Mouse (Mus musculus) ovary, postnatal 14 days (tissue): ENCODE results near the gene Nrap.

ENCODE experiments used
- DNase-seq: peaks from one replicate; pipeline ENCODE4 v3.0.0; 2022; ENCODE audit warnings: low spot score

The Nrap gene

DNA sequence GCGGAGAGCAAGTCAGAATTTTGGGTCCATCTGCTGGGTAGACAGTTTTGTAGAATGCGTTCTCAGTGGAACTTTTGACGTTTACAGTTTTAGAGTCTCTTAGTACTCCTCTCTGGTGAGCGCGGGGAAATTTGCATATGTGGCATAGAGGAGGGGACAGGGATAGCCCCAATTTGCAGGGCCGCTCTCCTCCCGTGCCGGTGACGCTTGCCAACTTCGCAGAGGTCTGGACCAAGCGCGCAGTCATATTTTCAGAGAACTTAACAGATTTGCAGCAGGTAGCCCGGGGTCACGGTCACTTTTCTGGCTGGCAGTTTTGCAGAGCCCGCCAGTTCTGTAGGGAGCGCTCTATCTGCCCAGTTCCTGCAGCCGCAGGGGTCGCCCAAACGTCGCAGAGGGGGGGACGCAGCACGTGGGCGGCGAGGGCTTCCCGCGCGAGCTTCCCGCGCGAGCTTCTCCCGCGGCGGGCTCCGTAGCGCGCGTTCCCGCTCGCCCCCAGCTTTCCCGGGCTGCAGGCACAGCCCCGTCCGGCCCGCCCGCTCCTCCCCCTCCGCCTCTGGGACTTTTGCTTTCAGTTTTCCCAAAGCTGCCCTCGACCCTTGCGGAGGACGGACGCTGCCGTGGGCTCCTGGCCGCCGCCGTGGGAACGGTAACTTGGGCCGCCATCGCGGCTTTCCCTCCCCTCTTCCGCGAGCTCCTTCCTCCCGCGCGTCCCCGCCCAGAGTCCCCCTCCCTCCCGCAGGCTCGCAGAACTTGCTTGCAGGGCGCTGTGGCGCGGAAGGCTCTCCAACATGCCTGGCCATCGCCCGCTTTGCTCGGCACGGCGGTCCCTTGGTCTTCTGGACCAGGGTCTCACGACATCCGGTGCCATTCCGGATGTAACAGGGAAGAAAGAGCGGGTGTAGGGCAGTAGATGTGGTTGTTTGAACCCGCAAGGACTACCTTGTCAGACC, 7.1 kb upstream of the Nrap start, which contains the start of gene Casp7:
Gene Casp7 (plus strand): TSS at position 461 of the 953 bp plus-strand sequence.
- DNase-seq = peak; percentile 55

DNA sequence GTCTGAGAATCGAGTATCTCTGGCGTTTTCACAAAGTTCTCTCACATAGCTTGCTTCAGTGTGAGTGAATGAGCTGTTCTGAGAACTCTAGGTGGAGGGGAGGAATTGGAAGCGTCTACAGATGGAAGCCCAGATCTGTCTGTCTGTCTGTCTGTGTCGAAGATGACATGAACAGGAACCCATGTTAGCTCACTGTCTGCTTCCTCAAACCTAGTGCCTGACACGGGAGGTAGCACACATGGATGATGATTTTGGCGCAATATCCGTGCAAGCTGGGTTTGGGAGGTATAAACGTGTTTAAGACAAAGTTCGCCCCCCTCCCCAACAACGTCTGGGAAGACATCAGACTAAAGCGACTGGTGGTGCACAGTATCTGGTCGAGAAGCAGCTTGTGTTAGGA, 6.4 kb upstream of the Nrap start:
- no peak for DNase-seq

DNA sequence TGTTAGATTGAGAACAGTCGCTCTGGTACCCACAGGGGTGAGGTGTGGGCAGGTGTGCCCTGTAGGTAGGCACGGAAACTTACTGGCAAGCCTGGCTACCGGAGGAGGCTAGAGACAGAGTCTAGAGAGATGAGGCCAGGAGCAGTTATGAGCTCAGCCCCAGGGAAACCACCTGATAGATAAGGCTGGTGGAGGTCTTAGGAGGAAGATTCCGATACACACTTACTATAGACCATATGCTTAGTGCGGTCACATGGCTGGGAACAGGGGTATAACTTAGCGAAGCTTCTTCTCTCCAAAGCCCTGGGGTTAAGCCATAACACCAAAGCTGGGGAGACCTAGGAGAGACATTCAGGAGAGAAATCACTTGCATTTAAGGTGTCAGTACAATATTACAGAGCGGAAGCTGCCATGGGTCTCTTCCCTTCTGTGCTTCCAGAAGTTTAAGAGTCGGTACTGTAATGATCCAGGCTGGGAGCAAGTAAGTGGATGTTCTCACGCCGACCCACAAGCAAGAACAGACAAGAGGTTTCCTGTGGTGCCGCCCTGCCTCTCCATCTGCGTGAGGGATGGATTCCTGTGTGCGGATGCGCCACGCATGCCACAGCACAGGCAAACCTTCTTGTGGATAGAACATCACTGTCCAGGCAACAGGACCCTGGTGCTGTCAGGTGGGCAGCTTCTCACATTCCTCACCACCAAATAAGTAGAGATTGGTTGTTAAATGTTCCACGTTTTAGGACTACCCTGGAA, 5.5 kb upstream of the Nrap start:
- DNase-seq = no peak

DNA sequence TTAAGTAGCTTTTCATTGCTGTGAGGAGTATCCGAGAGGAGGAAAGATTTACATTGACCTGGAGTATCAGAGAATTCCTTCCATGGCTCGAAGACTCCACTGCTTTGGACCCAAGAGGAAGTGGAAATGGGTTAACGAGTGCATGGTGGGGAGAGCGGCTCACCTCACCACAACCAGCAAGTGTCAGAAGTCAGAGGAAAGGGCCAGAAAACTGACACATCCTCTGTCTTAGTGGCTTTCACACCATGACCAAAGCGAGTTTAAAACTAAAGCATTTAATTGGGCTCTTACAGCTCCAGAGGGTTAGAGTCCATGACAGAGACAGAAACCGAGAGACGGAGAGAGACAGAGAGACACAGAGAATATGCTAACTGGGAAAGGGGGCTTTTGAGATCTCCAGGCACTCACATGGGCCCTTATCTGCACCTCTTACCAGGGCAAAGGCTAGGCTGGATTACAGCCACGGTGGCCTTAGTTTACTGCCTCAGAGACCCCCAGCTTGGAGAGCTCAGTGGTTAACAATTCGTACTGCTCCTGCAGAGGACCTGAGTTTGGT, 3.6 kb upstream of the Nrap start:
- DNase-seq = no peak

- no peak for DNase-seq
These were observed 1.6 kb upstream of the Nrap start for GRCm38 (mm10) chr19:56391307-56392046.

DNA sequence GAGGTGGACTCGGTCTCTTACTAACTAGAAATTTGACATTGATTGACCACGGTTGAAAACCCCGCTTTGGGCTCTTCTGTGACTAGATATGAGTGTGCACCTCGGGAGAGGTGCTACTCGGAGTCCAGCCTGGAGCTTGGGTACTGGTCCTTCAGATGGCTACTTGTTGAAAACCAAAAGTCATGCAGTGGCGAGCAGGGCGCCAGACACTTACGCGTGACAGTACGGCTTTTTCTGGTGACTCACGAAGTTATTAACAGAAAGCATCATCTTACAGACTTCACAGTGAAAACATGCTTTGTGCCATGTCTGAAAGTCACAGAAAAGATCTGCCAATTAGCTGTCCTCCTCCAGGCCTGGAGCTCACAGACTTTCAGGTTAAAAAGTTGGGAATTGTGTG, 661 bp downstream of the Nrap start:
- no peak for DNase-seq

DNA sequence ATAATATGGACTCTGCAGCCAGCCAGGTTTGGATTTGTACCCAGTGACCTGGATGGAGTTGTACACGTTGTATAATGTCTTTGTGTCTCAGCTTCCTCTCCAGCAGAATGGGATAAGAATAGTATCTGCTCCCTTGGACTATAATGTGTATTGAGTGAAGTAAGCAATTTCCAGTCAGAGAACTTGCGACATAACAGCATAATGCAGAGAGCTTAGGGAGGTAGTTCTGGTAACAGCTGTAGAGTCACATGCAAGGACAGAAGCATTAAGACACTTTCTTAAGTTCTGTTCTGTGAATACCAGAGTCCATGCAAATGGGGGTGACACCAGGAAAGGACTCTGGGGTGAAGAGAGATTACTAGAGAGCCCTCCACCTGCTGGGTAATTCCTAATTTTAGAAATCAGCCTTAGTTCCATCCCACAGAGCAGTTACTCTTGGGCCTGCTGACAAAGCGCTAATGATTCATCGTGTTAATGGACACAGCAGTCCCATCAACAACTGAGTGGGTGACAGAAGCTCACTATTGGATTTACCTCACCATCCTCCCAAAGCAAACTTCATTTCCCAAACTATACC, 2.0 kb downstream of the Nrap start:
- DNase-seq = no peak

- DNase-seq = no peak
These were observed 3.7 kb downstream of the Nrap start for GRCm38 (mm10) chr19:56386095-56386494.

- DNase-seq = no peak
These were observed 4.3 kb downstream of the Nrap start for GRCm38 (mm10) chr19:56385546-56385945.

- no peak for DNase-seq
These were observed 8.4 kb downstream of the Nrap start for GRCm38 (mm10) chr19:56381407-56381806.

GRCm38 (mm10) chr19:56380341-56380740, 9.5 kb downstream of the Nrap start:
- no peak for DNase-seq

- DNase-seq = no peak
These were observed 11.2 kb downstream of the Nrap start for GRCm38 (mm10) chr19:56378554-56379172.

GRCm38 (mm10) chr19:56378007-56378406, 11.8 kb downstream of the Nrap start:
- DNase-seq = no peak

DNA sequence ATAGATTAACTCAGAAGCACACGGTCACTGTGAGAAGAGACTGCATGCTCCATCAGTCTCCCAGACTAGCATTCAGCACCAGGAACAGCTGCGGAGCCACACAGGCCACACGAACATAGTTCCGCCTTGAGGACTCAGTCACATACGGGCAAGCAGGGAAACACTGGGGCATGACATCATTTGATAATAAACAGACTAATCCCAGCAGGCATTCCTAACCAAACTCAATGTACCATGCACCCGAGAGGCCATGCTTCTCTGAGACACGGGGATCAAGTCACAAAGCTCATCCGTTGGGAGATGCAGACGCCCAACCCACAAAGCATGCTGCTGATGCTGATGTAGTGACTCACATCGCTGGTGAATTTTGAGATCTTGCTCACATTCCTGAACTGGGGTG, 15.8 kb downstream of the Nrap start:
- DNase-seq = no peak

- no peak for DNase-seq
These were observed 16.6 kb downstream of the Nrap start for GRCm38 (mm10) chr19:56373246-56373645.

- no peak for DNase-seq
These were observed 17.6 kb downstream of the Nrap start for GRCm38 (mm10) chr19:56372226-56372625.

DNA sequence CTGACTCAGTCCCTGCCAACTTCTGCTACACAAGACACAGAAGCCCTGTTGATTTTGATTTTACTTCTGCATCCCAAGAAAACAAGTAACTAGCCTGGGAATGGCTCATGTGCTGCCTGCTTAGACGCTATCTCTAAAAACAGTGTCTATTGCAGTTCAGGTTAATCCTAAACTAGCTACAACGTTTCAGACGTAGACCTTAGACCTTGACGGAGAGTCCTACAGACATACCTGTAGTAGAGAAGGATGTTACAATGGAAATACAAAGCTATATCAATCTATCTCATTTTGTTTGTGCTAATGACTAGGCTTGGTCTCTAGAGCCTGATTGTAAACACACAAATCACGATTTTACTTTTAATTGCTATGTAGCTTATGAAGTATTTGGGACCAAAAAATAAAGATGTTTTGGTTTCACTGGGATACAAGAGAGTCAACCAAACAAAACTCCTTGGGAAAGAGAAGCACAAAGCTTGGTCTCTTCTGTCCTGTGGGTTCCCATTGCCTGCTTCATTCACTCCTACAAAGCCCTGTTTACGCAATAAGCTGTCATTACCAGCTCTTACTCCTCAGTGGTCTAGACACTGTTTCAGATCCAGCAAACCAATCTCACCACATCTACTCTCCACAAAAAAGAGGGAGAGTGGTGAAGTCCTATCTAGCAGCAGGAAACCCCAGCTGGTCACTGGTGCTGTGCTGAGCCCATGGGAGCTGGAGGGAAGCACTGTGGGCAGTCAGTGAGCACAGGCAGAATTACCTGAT, 19.3 kb downstream of the Nrap start:
- no peak for DNase-seq

GRCm38 (mm10) chr19:56368912-56369311, 20.9 kb downstream of the Nrap start:
- DNase-seq = no peak

GRCm38 (mm10) chr19:56367778-56368177, 22.1 kb downstream of the Nrap start:
- no peak for DNase-seq

DNA sequence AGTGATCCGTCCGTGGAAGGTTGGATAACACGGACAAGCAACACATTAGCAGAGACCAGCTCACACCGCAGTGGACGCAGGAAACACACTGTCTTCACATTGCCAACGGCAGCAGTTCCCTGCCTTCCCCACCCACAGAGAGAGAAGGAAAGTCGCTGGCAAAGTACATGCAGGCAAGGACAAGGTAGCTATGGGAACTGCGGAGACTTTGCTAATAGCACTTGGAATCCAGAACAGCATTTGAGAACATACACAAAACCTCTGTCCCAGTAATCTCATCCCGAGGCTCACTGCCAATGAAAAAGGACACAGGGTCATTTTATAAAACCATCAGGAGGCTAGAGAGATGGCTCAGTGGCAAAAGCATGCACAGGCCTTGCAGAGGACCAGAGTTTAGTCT, 23.2 kb downstream of the Nrap start:
- no peak for DNase-seq
